Mouse (Mus musculus): ENCODE measurements around the gene Ppfibp1. TPM values are rescaled to one million over a fixed set of nuclear protein-coding genes. Genes with fewer than 3 reads are reported as not detected.

The Ppfibp1 gene
- polyA plus RNA-seq, 1 experiment: 26.5 TPM

DNA sequence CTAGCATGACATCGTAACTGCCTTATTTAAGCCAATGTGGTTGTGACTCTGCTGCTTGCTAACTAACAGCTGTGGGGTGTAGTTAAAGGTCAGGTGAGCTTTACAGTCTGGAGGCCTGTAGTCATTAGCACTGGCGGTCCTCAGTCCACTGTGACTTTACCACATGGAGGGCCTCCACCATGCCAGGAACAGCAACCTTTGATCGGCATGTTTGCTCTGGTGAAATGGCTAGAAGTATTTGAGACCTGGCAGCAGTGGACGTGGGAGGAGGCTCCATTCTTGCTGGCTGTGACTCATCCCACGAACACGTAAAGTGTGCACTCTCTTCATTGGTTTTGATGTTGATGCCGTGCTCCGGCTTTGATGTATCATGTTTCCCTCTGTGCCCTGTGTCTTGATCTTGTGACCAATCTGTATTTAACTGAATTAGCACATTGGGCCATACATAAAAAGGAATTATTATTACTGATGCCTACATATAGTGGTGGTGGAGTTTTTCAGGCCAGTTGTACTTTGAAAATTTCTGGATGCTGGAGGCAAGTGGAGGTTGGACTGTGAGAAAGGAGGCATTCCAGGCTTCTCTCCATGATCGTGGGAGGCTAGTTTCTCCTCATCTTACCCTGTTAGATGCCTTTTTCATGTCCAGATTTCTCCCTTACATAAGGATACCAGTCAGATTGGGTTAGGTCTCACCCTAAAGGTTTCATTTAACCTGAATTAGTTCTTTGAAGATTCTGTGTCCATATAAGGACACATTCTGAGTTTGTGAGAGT, 71.8 kb downstream of the Ppfibp1 start:
- TF ChIP-seq CTCF (IDR thresholded peaks at IDR 0.05; ENCODE audit: extremely low read depth, insufficient read depth, low read length): no peak
- no peak for TF ChIP-seq POLR2A (IDR thresholded peaks at IDR 0.05; ENCODE audit: extremely low read depth, insufficient read depth, low read length)
- H3K4me3 ChIP-seq (ENCODE audit: insufficient read depth, low read length): no peak overlapping the region
- peaks cover 21% of the 10 kb centered on the region for H3K4me1 ChIP-seq (ENCODE audit: control insufficient read depth, insufficient read depth, low read length)
- peak overlapping the region; percentile 42; the same call in 1 of the 2 replicates for H3K27ac ChIP-seq (ENCODE audit: insufficient read depth, low read length)

DNA sequence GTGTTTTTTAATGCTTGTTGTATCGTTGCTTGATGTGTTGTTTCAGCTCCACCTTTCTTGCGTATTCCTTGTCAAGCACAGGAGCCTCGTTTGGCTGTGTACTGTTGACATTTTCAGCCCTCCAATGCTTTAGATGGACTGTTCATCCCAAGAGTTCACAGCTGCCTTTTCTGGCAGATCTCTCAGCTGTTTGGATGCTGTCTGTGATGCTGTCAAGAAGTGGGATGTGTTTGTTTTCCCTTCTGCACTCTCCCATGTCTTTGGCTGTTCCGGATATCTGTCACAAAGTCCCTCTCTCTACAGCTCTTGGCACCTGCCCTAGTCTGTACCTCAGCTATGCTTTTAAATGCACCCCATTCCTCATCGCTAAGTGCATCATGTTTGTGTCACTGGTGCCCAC, 72.7 kb downstream of the Ppfibp1 start:
- Histone ChIP-seq H3K27ac (ENCODE audit: insufficient read depth, low read length) (0 out of 2 replicates have a peak overlapping the region, but pooled peaks have one; percentile 72), H3K4me1 (ENCODE audit: control insufficient read depth, insufficient read depth, low read length) (peaks cover 18% of the 10 kb centered on the region)
- TF ChIP-seq POLR2A (IDR thresholded peaks at IDR 0.05; ENCODE audit: extremely low read depth, insufficient read depth, low read length) (no peak), CTCF (IDR thresholded peaks at IDR 0.05; ENCODE audit: extremely low read depth, insufficient read depth, low read length) (no peak)

DNA sequence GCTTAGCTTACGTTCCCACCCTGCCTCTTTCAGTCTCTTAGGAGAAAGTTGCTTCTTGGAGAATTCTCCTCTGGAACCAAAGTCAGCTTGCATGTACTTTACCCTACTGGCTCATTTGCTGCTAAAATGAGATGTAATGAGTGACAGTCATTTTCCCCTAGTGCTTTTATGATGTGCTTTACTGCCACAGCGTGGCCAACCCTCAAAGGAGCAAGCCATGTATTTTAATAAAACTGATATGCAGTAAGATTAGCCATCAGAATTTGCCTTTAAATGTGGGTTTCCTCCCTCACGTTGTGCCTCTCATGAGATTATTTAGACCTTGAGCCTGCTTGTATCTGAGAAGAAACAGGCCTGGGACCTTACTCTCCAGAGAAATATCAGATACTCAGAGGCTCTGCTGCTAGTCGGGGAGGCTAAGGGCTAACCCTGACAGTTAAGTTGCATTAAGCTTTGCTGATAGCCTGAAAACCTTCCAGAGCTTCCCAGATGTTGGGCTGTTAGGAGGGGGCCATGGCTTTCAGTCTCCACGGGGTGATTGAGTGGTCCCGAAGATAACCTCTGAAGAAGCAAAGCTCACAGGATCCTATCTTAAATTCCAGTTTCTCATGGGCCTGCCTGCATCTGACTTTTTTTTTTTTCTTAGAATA, 73.7 kb downstream of the Ppfibp1 start:
- Histone ChIP-seq H3K4me3 (ENCODE audit: insufficient read depth, low read length) (no peak overlapping the region), H3K4me1 (ENCODE audit: control insufficient read depth, insufficient read depth, low read length) (peaks cover 21% of the 10 kb centered on the region), H3K27ac (ENCODE audit: insufficient read depth, low read length) (no peak overlapping the region)
- peak; percentile 55; the same call in 1 of the 2 replicates for TF ChIP-seq CTCF (IDR thresholded peaks at IDR 0.05; ENCODE audit: extremely low read depth, insufficient read depth, low read length)
- no peak for TF ChIP-seq POLR2A (IDR thresholded peaks at IDR 0.05; ENCODE audit: extremely low read depth, insufficient read depth, low read length)

More for the DNA sequence above, 72.7 kb downstream of the Ppfibp1 start:
- H3K4me3 ChIP-seq (ENCODE audit: insufficient read depth, low read length): no peak overlapping the region

DNA sequence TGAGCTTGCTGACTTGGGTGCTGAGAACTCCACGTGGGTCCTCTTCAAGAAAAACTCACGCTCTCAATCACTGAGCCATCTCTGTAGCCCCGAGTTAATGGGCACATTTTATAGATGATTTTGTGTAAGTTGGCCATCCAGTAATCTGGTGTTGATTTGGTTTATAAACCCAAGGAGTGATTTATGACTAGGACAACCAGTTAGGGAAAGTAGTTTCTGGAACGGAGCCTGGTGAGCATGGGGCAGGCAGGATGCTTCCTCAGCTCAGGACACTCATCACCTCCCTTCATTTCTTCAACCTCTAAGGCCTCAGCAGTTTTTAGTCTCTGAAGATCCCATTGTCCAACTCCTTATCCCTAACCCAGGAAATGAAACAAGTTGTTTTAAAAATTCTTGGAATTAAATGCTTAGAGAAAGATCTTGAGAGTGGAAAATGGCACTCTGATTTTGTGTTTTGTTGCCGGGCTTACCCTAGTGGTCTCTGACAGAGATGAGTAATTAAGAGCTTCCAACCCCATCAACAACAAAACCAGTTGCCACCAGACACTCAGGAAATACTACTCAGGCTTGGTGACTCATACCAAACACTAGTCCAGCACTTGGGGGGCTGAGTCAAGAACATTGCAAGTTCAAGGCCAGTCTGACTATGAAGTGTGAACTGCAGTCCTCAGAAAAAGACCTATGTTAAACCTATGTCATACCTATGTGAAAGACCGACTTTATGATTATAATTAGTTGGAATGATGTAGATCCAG, 75.3 kb downstream of the Ppfibp1 start:
- H3K4me1 ChIP-seq (ENCODE audit: control insufficient read depth, insufficient read depth, low read length): peaks cover 15% of the 10 kb centered on the region
- TF ChIP-seq CTCF (IDR thresholded peaks at IDR 0.05; ENCODE audit: extremely low read depth, insufficient read depth, low read length): no peak
- H3K27ac ChIP-seq (ENCODE audit: insufficient read depth, low read length): no peak overlapping the region

DNA sequence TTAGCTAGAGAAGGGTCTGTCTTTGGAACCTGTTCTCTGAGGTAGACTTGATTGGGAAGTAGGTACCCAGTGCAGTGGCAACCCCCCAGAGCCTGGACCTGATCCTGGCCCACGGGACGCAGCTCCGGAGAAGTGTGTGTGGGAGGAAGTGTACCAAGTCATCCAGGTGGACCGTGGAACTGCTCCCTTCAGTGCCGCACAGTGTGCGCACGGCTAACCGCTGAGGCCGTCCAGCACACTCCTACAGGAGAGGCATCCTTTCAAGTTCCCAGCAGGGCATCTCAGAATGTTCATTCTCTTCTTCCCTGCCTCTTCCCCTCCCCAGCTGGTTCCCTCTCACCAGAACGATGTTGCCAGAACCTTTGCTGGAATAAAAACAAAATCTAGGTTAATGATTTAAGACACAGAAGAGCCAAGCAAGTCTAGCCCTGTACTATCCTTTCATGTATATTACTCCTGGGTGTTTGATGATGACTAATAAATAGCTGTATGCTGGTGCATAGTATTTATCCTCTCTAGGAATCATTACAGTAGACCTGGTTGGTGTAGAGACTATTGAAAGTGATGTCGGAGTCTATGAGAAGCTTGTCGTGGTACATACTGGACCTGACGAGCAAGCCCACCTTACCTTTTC, 77.0 kb downstream of the Ppfibp1 start:
- TF ChIP-seq CTCF (IDR thresholded peaks at IDR 0.05; ENCODE audit: extremely low read depth, insufficient read depth, low read length) (no peak), POLR2A (IDR thresholded peaks at IDR 0.05; ENCODE audit: extremely low read depth, insufficient read depth, low read length) (no peak)
- H3K4me1 ChIP-seq (ENCODE audit: control insufficient read depth, insufficient read depth, low read length): peaks cover 11% of the 10 kb centered on the region

More for the DNA sequence above, 75.3 kb downstream of the Ppfibp1 start:
- H3K4me3 ChIP-seq (ENCODE audit: insufficient read depth, low read length): no peak overlapping the region

DNA sequence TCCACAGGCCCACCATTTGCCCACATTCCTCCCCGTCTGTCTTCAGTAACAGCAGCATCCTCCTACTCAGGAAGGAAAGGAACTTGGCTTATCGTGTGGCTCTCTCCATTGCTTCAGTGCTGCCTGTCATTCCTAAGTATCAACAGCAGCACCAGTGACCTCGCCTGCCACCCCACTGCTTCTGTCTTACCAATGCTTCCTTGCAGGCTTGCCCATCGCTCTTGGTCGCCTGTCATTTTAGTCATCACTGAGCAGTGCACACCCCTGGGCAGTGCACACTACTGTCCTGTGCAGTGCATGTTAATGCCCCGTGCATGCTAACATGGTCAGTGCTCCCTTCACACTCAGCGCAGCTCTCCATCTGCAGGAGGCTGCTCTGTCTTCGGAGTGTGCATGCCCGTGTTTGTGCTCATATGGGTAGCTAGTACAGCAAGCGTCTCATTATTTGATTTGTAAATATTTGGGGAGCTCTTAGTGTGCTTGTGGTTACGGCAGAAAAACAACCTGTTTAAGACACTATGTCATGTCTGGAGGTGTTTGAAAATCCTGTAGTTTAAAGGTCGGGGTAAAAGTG, 78.2 kb downstream of the Ppfibp1 start:
- Histone ChIP-seq H3K4me3 (ENCODE audit: insufficient read depth, low read length) (no peak overlapping the region), H3K4me1 (ENCODE audit: control insufficient read depth, insufficient read depth, low read length) (peaks cover 7% of the 10 kb centered on the region), H3K27ac (ENCODE audit: insufficient read depth, low read length) (no peak overlapping the region)
- TF ChIP-seq CTCF (IDR thresholded peaks at IDR 0.05; ENCODE audit: extremely low read depth, insufficient read depth, low read length): no peak
- no peak for TF ChIP-seq POLR2A (IDR thresholded peaks at IDR 0.05; ENCODE audit: extremely low read depth, insufficient read depth, low read length)

More for the DNA sequence above, 77.0 kb downstream of the Ppfibp1 start:
- no peak overlapping the region for H3K27ac ChIP-seq (ENCODE audit: insufficient read depth, low read length)
- H3K4me3 ChIP-seq (ENCODE audit: insufficient read depth, low read length): no peak overlapping the region

DNA sequence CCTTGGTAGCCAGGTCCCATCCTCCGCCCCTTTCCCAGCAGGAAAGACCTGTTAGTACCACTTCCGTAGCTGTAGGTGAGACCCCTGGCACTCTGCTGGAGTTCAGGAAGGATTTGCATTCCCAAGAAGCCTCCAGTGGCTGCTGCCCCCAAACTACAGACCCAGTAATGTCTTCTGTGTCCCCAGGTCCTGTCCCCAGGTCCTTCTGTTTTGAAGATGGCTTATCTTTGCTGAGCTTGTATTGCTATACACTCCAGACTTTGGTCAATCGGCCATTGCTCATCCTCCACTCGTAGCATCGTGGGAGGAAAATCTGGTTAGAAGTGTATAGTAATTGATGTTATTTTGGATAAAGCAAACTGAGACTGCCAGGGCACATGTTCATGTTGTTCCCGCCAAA, 79.5 kb downstream of the Ppfibp1 start:
- H3K4me1 ChIP-seq (ENCODE audit: control insufficient read depth, insufficient read depth, low read length): peaks cover 6% of the 10 kb centered on the region; the same call in 1 of the 2 replicates
- no peak overlapping the region for H3K27ac ChIP-seq (ENCODE audit: insufficient read depth, low read length)
- H3K4me3 ChIP-seq (ENCODE audit: insufficient read depth, low read length): no peak overlapping the region
- TF ChIP-seq POLR2A (IDR thresholded peaks at IDR 0.05; ENCODE audit: extremely low read depth, insufficient read depth, low read length): no peak

DNA sequence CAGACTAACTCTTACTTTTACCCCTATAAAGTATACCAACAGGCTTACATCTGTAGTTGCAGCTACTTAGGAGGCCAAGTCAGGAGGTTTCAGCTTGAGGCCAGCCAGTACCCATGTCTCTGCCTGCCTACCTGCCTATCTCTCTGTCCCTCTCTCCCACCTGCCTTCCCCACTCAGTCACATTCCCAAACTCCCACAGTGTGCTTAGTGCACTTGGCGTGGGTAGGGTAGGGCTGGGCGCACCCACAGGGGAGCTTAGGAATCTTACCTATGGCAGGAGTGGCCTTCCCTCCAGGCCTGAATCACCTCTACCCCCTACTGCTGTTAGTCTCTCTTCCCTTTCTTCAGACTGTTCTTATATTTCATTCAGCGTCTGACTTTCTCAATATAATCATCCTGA, 82.5 kb downstream of the Ppfibp1 start:
- H3K4me3 ChIP-seq (ENCODE audit: insufficient read depth, low read length): no peak overlapping the region
- no peak overlapping the region for H3K27ac ChIP-seq (ENCODE audit: insufficient read depth, low read length)
- TF ChIP-seq POLR2A (IDR thresholded peaks at IDR 0.05; ENCODE audit: extremely low read depth, insufficient read depth, low read length) (no peak), CTCF (IDR thresholded peaks at IDR 0.05; ENCODE audit: extremely low read depth, insufficient read depth, low read length) (no peak)
- peaks cover 6% of the 10 kb centered on the region; the same call in 1 of the 2 replicates for H3K4me1 ChIP-seq (ENCODE audit: control insufficient read depth, insufficient read depth, low read length)

DNA sequence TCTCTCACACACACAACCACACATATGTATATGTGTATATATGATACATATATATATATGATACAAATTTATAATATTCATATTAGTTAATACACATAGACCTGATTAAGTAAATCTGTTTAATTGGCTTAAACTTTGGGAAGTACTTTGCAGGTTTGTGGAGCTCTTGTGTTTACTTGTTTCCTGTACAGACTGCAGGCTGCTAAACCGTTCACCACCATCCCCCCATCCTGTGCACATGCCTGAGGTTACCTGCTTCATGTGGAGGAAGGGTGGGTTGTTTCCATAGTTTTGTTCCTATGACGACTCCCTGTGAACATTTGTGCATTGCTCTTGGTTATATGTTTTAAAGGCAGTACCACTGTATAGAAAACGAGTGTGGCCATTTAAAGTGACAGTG, 83.1 kb downstream of the Ppfibp1 start:
- Histone ChIP-seq H3K27ac (ENCODE audit: insufficient read depth, low read length) (no peak overlapping the region), H3K4me1 (ENCODE audit: control insufficient read depth, insufficient read depth, low read length) (peaks cover 4% of the 10 kb centered on the region; the same call in 1 of the 2 replicates), H3K4me3 (ENCODE audit: insufficient read depth, low read length) (no peak overlapping the region)
- TF ChIP-seq CTCF (IDR thresholded peaks at IDR 0.05; ENCODE audit: extremely low read depth, insufficient read depth, low read length): no peak
- no peak for TF ChIP-seq POLR2A (IDR thresholded peaks at IDR 0.05; ENCODE audit: extremely low read depth, insufficient read depth, low read length)

Measured in cortical plate, adult 2 months (tissue).